ENCODE assay signal across 18 mouse cellular contexts in genomic region chr5:139877563-139877962, GRCm38 (mm10). TPM values are rescaled to one million over a fixed set of nuclear protein-coding genes. Genes with fewer than 3 reads are reported as not detected.
"Had no signal": no experiment of that assay in that cellular context is flagged by ENCODE, and none has a peak within 500 bp of the region (broad histone marks: within the 10 kb centered on the region; RNA-seq: fewer than 3 reads in every experiment).

No protein-coding gene starts in this region.

- H3K4me2 ChIP-seq: limb, embryonic 15.5 days; liver, embryonic 12.5 days; neural tube, embryonic 12.5 days had no signal

- H3K4me1 ChIP-seq: limb, embryonic 15.5 days; liver, embryonic 12.5 days had no signal

- H3K9ac ChIP-seq: limb, embryonic 15.5 days; liver, embryonic 12.5 days; neural tube, embryonic 12.5 days had no signal

- H3K27me3 ChIP-seq: limb, embryonic 15.5 days; neural tube, embryonic 12.5 days had no signal

- H3K4me3 ChIP-seq: layer of hippocampus, adult 2 months; limb, embryonic 15.5 days; liver, embryonic 12.5 days; neural tube, embryonic 12.5 days had no signal

- DNase-seq: kidney, adult 18-20 months; kidney, postnatal 36 days; left cerebral cortex, postnatal 4 days; midbrain, embryonic 14.5 days; thymus, adult 18-20 months; thymus, postnatal 14 days had no signal

- ATAC-seq: hindbrain, embryonic 16.5 days; inflammation-experienced regulatory T-cells, adult 6 months; liver, embryonic 12.5 days had no signal

- H3K27ac ChIP-seq: layer of hippocampus, adult 2 months; limb, embryonic 15.5 days; liver, embryonic 12.5 days; neural tube, embryonic 12.5 days had no signal

- H3K9me3 ChIP-seq: limb, embryonic 15.5 days; liver, embryonic 12.5 days; neural tube, embryonic 12.5 days had no signal

- H3K36me3 ChIP-seq: limb, embryonic 15.5 days; liver, embryonic 12.5 days; neural tube, embryonic 12.5 days had no signal

RNA-seq across cellular contexts. Expression of gene Elfn1, which starts 30.2 kb away (rescaled TPM):
- total RNA-seq: megakaryocyte progenitor cell, adult 5-6 weeks; monocyte, adult 5-6 weeks; neutrophil, adult 5-6 weeks had no signal
- polyA plus RNA-seq: inflammation-experienced regulatory T-cells, adult 6 months; liver, embryonic 16.5 days had no signal

RNA-seq across cellular contexts. Expression of gene Gm26938, which starts 51.4 kb away (rescaled TPM):
- total RNA-seq: layer of hippocampus, adult 2 months; layer of hippocampus, postnatal 10 days; left cerebral cortex, postnatal 10 days; left cerebral cortex, postnatal 4 days; megakaryocyte progenitor cell, adult 5-6 weeks; monocyte, adult 5-6 weeks; neutrophil, adult 5-6 weeks had no signal
- polyA plus RNA-seq: hindbrain, embryonic 16.5 days; inflammation-experienced regulatory T-cells, adult 6 months; limb, embryonic 15.5 days; liver, embryonic 12.5 days; neural tube, embryonic 12.5 days had no signal

RNA-seq across cellular contexts. Expression of gene Tmem184a, which starts 57.8 kb away (rescaled TPM):
- total RNA-seq: megakaryocyte progenitor cell, adult 5-6 weeks; neutrophil, adult 5-6 weeks had no signal
